Mouse (Mus musculus): ENCODE results near the gene Tmem108. TPM values are rescaled to one million over a fixed set of nuclear protein-coding genes. Genes with fewer than 3 reads are reported as not detected.

Gene Tmem108
- total RNA-seq, 2 experiments from 2014 or later: 3.8 to 6.1 TPM

GRCm38 (mm10) chr9:103645724-103646123 is 115.9 kb downstream of the Tmem108 start:
- no peak for DNase-seq (ENCODE audit: low spot score)
- intact Hi-C loops (cut with DNase I): no loop called here

GRCm38 (mm10) chr9:103642300-103642699 is 119.3 kb downstream of the Tmem108 start:
- DNase-seq (ENCODE audit: low spot score): no peak
- intact Hi-C loops (cut with DNase I): no loop called here

GRCm38 (mm10) chr9:103641340-103641739 is 120.3 kb downstream of the Tmem108 start:
- no peak for DNase-seq (ENCODE audit: low spot score)
- intact Hi-C loops (cut with DNase I): no loop called here

- intact Hi-C loops (cut with DNase I): no loop called here
- DNase-seq (ENCODE audit: low spot score): no peak
Observed at GRCm38 (mm10) chr9:103639413-103639812, 122.2 kb downstream of the Tmem108 start.

- no peak for DNase-seq (ENCODE audit: low spot score)
- intact Hi-C loops (cut with DNase I): no loop called here
Observed at GRCm38 (mm10) chr9:103637451-103637850, 124.2 kb downstream of the Tmem108 start.

GRCm38 (mm10) chr9:103636847-103637246 is 124.8 kb downstream of the Tmem108 start:
- DNase-seq (ENCODE audit: low spot score): no peak
- intact Hi-C loops (cut with DNase I): no loop called here

GRCm38 (mm10) chr9:103628861-103629469 is 132.7 kb downstream of the Tmem108 start:
- no peak for DNase-seq (ENCODE audit: low spot score)
- intact Hi-C loops (cut with DNase I): no loop called here

GRCm38 (mm10) chr9:103627404-103627900 is 134.2 kb downstream of the Tmem108 start:
- no peak for DNase-seq (ENCODE audit: low spot score)
- intact Hi-C loops (cut with DNase I): no loop called here

- no peak for DNase-seq (ENCODE audit: low spot score)
- intact Hi-C loops (cut with DNase I): no loop called here
Observed at GRCm38 (mm10) chr9:103626156-103626555, 135.5 kb downstream of the Tmem108 start.

GRCm38 (mm10) chr9:103624649-103625048 is 137.0 kb downstream of the Tmem108 start:
- intact Hi-C loops (cut with DNase I): loop anchor here (1.0 to 2.0 kb wide), 3 partner anchors 130 to 372 kb away; no protein-coding TSS in a partner anchor
- DNase-seq (ENCODE audit: low spot score): no peak

GRCm38 (mm10) chr9:103623560-103624316 is 137.9 kb downstream of the Tmem108 start:
- DNase-seq (ENCODE audit: low spot score): no peak
- intact Hi-C loops (cut with DNase I): loop anchor here (1.0 to 2.0 kb wide), 3 partner anchors 129 to 373 kb away; no protein-coding TSS in a partner anchor

GRCm38 (mm10) chr9:103622988-103623387 is 138.6 kb downstream of the Tmem108 start:
- intact Hi-C loops (cut with DNase I): no loop called here
- DNase-seq (ENCODE audit: low spot score): no peak

- no peak for DNase-seq (ENCODE audit: low spot score)
- intact Hi-C loops (cut with DNase I): no loop called here
Observed at GRCm38 (mm10) chr9:103621870-103622269, 139.8 kb downstream of the Tmem108 start.

GRCm38 (mm10) chr9:103620517-103621212 is 141.0 kb downstream of the Tmem108 start:
- no peak for DNase-seq (ENCODE audit: low spot score)
- intact Hi-C loops (cut with DNase I): no loop called here

GRCm38 (mm10) chr9:103614260-103614659 is 147.4 kb downstream of the Tmem108 start:
- no peak for DNase-seq (ENCODE audit: low spot score)
- intact Hi-C loops (cut with DNase I): no loop called here

- no peak for DNase-seq (ENCODE audit: low spot score)
- intact Hi-C loops (cut with DNase I): no loop called here
Observed at GRCm38 (mm10) chr9:103608161-103609058, 153.2 kb downstream of the Tmem108 start.

- no peak for DNase-seq (ENCODE audit: low spot score)
- intact Hi-C loops (cut with DNase I): no loop called here
Observed at GRCm38 (mm10) chr9:103606056-103606455, 155.6 kb downstream of the Tmem108 start.

- intact Hi-C loops (cut with DNase I): no loop called here
- no peak for DNase-seq (ENCODE audit: low spot score)
Observed at GRCm38 (mm10) chr9:103603792-103604191, 157.8 kb downstream of the Tmem108 start.

- DNase-seq (ENCODE audit: low spot score): no peak
- intact Hi-C loops (cut with DNase I): no loop called here
Observed at GRCm38 (mm10) chr9:103601878-103602277, 159.8 kb downstream of the Tmem108 start.

GRCm38 (mm10) chr9:103600834-103601233 is 160.8 kb downstream of the Tmem108 start:
- DNase-seq (ENCODE audit: low spot score): no peak
- intact Hi-C loops (cut with DNase I): no loop called here
